Mouse (Mus musculus): ENCODE data around the gene Sphkap.

Sphkap gene

DNA sequence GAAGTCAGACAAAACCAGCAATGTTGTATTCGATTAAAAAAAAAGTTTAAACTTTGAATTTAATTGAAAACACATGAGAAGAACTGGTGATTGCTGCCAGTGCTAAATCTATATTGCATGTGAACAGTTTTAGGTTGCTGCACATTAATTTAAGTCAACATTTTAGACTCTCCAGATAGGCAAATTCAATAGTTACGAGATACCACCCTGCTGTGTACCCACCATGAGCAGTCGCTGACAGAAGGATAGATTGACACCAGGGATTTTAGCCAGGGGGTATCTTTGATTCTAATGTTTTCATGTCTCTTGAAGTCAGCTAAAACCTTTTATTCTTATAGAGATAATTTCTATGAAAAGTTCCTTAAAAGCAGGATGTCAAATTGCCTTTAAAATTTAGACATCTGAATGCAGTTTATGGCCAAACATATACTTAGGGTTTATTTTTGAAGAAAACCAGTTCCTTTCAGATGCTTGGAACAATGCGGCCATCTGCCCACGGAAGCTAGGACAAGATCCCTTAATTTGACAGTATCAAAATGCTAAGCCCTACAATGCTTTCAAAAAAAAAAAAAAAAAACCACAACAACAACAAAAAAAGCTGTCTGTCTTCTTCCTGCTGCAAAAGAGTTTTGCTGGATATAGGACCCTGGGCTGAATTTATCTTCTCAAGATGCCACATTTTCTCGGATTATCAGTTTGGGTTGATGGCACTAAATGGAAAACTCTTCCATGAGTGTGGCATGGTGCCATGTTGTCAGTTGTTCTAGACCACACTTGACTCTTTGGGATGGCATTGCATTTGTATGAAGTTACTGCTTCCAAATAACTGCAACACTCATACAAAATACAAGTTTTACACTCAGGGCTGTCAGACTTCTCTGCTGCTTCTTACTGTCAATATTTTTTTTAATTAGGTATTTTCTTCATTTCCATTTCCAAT, 110.6 kb downstream of the Sphkap start:
- no peak for DNase-seq (ENCODE audit: low read depth, low spot score)

DNA sequence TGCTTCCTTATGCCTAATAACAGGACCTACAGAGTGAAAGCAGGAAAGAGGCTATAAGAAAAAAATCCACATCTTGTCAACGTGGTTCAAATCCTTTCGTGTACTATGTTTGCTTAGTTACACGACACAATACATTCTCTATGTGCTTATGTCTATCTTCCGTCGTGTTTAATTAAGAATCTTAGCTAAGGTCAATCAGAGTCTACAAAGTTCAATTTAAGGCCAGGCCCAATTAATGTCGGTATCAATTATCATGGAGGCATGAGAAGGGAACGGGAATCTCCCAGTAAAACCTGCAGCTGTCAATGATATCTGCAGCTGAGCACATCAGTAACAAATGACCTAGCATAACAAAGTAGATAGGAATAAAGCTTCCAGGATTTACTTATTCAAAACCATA, 122.1 kb downstream of the Sphkap start:
- DNase-seq (ENCODE audit: low read depth, low spot score), result no peak

DNA sequence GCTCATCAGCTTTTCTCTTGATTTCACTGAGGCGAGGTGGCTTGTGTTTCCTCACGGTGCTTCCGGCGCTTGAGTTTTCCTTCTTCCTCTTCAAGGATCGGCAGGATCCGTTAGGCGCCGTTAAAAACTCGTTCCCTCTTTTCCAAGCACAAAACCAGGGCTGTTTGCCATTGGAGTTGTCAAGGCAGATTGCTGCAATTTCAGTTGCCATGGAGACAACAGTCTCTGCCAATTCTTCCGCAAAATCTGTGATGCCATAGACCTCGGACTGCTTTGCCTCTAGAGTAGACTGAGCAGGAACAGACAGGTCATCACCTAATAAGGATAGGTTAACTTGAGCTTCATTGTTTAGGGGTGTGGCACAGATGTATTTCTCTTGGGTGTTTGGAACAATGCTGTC, 131.0 kb downstream of the Sphkap start:
- DNase-seq (ENCODE audit: low read depth, low spot score), result no peak

DNA sequence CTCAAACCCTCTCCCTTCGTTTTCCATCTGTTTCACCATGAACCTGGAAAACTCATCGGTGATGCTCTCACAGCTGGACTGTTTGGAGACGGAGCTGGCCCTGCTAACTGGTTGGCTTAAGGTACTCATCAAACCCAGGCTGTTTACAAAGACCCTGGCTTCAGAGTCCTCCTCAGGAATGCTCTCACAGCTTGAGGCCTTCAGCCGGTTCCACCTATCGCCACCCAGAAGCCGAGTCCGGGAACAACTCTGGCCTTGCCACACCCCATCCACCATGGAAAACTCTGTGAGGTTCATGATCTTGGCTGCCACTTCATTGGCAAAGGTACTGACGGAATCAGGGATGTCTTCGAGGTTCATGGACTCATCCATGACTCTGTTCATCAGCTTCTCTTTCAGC, 131.4 kb downstream of the Sphkap start:
- DNase-seq (ENCODE audit: low read depth, low spot score), result no peak

DNA sequence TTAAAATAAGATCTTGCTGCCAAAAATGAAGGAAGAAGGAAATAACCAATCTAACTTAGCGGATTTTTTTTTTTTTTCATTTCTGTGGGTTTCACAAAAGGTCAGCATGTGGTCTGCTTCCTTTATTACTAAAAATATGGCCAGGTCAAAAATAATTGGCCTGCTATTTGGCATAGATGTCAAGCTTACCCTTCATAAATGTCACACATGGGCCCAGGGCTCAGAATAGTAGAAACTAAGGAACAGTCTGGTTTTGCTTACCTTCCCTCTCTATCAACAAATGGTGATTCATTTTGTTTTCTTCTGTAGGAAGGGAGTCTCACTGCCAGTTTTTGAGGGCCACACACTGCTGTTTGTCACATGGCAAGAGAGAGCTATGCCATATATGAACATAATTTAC, 156.3 kb downstream of the Sphkap start:
- DNase-seq (ENCODE audit: low read depth, low spot score), result no peak

DNA sequence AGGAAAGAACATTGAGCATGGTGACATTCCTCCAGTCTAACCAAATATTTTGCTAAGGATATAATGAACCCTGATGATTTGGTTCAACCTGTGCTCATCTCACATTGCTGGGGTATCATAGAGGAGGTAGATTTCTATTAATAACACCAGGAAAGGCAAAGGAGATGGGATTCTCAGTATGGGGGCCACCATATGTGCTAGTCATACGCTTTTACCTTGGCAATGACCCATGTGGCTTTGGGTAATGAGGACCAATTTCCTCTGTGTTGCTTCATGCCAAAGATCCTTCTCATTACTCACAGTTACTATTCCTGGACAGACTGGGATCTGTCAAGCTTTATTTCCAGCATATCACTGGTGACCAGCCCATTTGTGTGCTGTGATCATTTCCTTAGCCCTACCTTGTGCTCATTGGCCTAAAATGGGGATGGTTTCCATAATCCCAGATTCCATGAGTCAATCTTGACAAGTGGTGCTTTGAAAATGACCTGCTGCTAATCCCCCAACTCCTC, 159.7 kb downstream of the Sphkap start:
- DNase-seq (ENCODE audit: low read depth, low spot score), result no peak

DNA sequence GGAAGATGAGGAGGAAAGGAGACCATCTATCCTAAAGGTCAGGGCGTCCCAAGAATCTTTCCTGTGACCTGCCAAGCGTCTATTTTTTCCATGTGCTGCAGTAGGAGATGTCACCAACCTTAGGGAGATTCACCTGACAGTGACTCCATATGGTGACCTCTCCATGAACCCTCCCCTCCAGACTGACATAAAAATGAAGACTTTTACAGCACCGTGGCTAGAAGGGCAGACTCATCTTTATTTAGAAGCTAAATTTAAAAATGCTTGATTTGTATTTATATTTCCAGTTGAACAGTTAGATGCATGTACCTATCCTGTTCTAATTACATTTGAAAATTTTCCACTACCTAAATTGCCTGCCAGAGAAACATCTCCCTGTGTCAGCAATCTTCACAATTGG, 180.1 kb downstream of the Sphkap start:
- DNase-seq (ENCODE audit: low read depth, low spot score), result no peak

DNA sequence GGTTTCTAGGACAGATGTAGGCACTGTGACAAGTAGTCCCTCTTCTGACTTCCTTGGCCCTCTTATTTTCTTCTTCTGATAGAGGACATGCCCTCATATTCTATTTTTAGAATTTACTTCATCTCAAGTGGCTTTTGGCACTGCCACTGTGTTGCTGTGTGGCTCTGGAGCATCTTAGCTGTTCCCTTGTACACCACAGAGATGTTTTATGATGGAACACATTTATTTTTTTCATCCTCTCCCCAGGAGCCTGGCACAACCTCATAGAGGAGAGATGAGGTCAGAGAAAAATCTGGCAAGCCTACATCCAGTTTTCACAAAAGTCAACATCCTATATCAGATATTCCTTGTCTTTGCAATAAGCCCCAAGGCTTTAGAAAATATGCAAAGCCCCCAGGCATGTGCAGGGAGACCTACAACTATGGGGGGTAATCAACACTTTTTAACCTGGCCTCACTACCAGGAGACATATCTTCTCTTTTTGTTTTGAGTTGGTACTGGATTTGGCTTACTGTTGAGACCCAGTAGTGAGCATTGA, 183.5 kb downstream of the Sphkap start:
- no peak for DNase-seq (ENCODE audit: low read depth, low spot score)

DNA sequence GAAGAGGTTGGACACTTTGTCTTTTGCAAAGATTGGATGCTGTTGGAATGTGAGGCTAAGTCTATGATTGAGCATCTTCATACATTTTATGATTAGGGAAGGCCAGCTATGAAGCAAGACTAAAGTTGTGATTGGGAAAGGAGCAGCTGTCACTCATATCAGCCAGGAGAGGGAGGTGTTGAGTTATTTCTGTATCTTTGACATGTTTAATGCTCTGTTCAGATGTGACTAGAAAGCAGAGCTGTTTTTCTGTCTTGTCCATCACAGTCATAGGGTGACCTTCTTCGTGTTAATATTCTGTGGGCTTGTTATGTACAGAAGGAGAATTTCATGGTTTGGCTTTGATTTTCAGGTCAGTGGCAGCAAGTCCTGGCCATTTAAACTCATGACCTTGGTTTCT, 184.9 kb downstream of the Sphkap start:
- DNase-seq (ENCODE audit: low read depth, low spot score), result no peak

DNA sequence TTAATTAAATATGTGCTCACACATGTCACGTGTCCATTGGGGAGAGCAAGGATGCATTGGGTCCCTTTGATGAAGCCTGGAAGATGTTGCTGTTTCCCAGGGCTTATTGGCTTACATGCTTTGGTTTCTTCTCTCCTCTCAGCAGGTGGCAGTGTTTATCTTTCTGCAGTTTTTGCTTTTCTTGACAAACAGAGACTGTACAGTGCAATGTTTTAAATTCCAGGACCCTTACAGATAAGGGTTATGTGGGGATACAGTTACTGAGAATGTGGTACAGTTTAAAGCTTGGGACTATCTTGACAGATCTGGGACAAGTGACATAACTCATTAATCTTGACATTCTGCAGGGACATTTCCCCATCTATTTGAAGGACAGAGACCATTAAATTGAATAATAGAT, 189.7 kb downstream of the Sphkap start:
- no peak for DNase-seq (ENCODE audit: low read depth, low spot score)

DNA sequence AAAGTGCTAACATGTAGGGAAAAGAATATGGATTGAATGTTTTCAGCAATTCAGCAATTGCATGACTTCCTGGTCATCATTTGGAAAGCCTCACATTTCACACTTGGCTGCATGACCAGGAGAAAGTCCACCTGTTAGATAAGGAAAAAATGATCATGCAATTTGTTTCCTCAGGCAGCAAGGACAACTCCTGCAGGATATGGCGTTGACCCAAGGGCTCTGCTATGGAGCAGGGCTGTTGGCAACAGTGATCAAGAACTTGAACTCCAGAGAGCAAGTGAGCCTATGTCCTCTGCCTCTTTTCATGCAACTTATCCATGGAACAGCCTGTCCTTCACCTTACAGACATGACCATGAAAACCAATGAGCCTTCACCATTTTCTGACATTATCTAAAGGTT, 198.0 kb downstream of the Sphkap start:
- DNase-seq (ENCODE audit: low read depth, low spot score), result no peak

Data from forelimb bud, embryonic 11.5 days (tissue).